Mouse (Mus musculus) thymus, adult 2 months (tissue): ENCODE data around the gene Cygb.

Experiments used
- CTCF ChIP-seq: fragments of 200-500 bp; IDR thresholded peaks from 2 replicates; pipeline ENCODE4 v1.5.1; 2012; ENCODE audit warnings: mild to moderate bottlenecking, control low read depth, low read length, moderate library complexity, borderline replicate concordance; ENCODE audit not compliant: control insufficient read depth, poor library complexity, insufficient read depth; ENCODE audit errors: extremely low read depth
- POLR2A ChIP-seq: fragments of 200-500 bp; IDR thresholded peaks from 2 replicates; pipeline ENCODE4 v1.6.1; 2012; ENCODE audit warnings: mild to moderate bottlenecking, low read length, control low read depth, moderate library complexity; ENCODE audit not compliant: control insufficient read depth, poor library complexity, insufficient read depth; ENCODE audit errors: extremely low read depth

- TF ChIP-seq CTCF (no peak), POLR2A (no peak)
Observed at GRCm38 (mm10) chr11:116676175-116676976, 22.3 kb upstream of the Cygb start.
